Mouse (Mus musculus): ENCODE measurements around the gene Csad.
"Not testable (repeated sequence)": the region's sequence is repeated elsewhere in the genome, so short reads cannot be mapped to it uniquely, and the experiment has no call there.

The Csad gene

GRCm38 (mm10) chr15:102156836-102157235 lies 47.7 kb downstream of the Csad start:
- no peak for DNase-seq

GRCm38 (mm10) chr15:102155006-102155405 lies 49.5 kb downstream of the Csad start:
- DNase-seq, result not testable (repeated sequence)

- DNase-seq, result no peak
These were observed 51.9 kb downstream of the Csad start for GRCm38 (mm10) chr15:102152646-102153045.

GRCm38 (mm10) chr15:102150301-102151135 lies 54.0 kb downstream of the Csad start, which contains the start of gene Soat2:
Gene Soat2, plus strand, starts transcription at chr15:102150526.
- DNase-seq, result no peak

- no peak for DNase-seq
These were observed 55.0 kb downstream of the Csad start for GRCm38 (mm10) chr15:102149561-102149960.

DNA sequence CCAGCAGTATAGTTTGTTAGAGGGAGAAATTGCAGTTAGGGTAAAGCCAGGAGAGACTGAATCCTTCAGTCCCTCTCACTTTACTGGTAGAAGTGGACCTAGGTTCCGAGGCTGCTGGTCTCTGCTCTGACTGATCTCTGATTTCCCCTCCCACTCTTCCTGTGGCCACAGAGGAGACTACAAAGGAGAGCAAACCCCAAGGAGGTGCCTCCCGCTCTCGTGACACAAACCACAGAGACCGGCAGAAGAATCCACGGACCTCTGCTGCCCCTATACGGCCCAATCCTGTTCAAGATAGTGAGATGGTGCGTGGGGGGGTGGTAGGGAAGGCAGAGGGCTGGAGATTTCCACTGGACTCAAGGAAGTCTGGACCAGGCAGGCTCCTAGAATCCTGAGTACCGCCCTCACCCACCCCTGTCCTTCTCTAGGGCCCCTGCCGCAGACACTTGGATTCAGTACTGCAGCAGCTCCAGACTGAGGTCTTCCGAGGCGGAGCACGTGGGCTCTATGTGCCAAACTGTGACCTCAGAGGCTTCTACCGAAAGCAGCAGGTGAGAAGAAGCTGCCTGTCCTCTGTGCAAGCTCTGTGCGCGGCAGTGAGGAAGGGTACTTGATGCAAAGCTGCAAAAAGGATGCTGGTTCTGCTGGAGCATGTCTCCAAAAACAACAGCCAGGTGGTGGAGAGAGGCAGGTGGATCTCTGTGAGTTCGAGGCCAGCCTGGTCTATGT lies 56.7 kb downstream of the Csad start:
- DNase-seq, result no peak

- DNase-seq, result peak; percentile 45
These were observed 57.6 kb downstream of the Csad start for GRCm38 (mm10) chr15:102146882-102147281.

GRCm38 (mm10) chr15:102146089-102146488 lies 58.4 kb downstream of the Csad start:
- no peak for DNase-seq

GRCm38 (mm10) chr15:102145330-102145729 lies 59.2 kb downstream of the Csad start:
- DNase-seq, result no peak

DNA sequence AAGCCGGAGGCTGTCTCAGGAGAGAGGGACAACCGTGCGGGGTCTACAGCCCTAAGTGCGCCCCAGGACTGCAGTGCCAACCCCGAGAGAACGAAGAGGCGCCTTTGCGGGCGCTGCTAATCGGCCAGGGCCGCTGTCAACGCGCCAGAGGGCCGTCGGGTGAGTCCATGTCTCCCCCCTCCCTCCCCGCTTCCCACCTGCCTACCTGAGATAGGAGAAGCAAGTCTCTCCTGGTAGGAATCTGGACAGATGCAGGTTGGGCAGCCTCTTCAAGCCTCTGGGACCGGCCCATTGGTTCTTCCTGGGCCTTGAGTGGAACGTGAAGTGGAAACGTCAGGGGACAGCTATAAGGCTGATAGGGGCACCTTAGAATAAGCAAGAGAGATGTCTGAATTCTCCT lies 59.8 kb downstream of the Csad start:
- no peak for DNase-seq

DNA sequence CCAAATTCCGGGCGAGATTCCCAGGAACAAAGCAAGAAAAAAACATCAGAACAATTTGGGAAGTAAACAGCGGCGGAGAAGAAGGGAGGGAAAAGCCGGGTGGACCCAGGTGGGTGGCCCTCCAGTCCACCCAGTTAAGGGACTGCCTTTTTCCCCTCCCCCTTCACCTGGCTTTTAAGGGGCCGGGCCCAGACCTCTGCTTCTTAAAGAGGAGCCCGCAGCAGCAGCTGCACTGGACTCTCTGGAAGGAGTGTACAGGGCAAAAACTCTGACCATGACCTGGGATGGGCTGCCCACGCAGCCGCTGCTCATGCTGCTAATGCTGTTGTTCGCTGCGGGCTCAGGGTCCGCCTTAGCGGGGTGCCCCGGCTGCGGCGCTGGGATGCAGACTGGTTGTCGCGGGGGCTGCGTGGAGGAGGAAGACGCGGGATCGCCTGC lies 60.2 kb downstream of the Csad start, which contains the start of gene Igfbp6:
Igfbp6 (plus strand) TSS at position 89 of the 438 bp plus-strand sequence.
- no peak for DNase-seq

GRCm38 (mm10) chr15:102142914-102143912 lies 61.3 kb downstream of the Csad start:
- no peak for DNase-seq

- DNase-seq, result no peak
These were observed 63.4 kb downstream of the Csad start for GRCm38 (mm10) chr15:102141120-102141519.

DNA sequence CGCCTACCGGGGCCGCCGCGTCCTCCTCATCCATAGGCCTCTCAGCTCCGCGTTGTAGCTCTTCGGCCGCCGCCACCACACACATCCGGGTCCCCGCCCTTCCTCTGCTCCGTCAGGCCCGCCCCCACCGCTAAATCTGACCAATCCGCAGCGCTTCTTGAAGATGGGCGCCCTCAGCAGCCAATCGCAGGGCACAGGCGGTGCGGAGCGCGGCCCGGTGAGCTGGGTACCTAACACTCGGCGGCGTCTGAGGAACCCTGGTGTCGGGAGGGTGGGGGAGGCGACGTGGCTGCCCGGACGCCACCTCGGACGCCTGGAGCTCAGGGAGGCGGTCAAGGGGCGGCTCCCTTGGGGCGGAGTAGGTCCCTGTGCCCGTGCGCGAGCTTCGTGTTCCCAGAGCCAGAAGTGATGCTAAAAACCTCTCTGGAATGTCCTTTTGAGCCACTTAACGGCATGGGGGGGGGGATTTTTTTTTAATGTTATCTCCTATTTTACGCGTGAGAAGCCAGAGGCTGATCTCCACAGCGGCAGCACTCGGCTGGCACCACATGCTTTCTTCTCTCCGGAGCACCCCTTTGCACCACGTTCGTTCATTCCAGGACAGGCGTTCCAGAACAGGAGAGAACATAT lies 68.3 kb downstream of the Csad start, which contains the start of gene Spryd3:
Spryd3 (minus strand) TSS at position 106 of the 630 bp plus-strand sequence.
- peak; percentile 98 for DNase-seq

DNA sequence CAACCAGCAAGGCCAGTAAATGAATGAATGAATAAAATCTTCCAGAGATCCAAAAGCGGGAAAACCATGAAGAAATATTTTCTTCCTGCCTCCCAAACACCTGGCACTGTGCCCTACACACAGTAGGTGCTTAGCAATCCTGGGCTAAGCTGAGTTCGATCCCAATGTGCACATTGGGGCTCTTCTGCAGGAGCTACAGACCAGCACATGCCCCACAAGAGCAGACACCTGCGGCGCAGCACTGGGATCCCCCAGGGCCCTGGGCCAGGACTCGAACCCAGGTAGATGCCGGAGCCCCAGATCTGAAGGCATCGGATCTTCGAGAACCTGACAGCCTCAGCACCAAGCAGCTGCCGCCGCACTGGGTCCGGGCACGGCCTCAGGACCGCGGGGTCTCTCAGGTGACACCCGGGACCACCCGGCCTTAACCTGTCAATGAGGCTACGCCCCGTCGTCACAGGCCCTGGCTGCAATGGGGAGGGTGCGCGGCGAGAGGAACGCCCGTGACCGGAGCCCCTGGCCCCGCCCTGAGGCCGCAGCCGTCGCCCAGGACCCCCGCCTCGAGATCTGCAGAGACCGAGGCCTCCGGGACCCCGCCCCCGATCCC lies 68.9 kb downstream of the Csad start:
- no peak for DNase-seq

- no peak for DNase-seq
These were observed 69.8 kb downstream of the Csad start for GRCm38 (mm10) chr15:102134709-102135108.

DNA sequence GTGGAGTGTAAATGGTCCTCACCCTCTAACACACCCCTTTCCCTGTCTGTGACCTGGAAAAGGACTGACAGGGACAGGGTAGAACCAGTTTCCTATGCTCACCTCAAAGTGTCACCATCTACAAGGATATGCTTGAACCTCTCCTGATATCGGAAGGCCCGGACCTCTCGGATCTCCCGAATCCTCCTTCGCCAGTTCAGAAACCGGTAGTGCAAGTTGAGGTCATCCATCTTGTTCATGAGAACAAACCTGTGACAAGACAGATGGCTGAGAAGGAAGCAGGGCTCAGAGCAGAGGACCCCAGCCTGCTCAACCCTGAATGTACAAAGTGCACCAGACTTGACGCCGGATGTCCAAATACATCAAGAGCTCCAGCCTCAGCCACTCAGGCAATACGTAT lies 71.2 kb downstream of the Csad start:
- DNase-seq, result no peak

All from cerebellum, adult 9-11 months (tissue).